Mouse (Mus musculus): Measurements from ENCODE around the gene Wdr18. TPM values are rescaled to one million over a fixed set of nuclear protein-coding genes. Genes with fewer than 3 reads are reported as not detected.
A peak's percentile ranks its signal among the peaks of the same experiment; 100 is the strongest.

Gene Wdr18
- polyA plus RNA-seq, 1 experiment from 2014 or later = 84.4 TPM

DNA sequence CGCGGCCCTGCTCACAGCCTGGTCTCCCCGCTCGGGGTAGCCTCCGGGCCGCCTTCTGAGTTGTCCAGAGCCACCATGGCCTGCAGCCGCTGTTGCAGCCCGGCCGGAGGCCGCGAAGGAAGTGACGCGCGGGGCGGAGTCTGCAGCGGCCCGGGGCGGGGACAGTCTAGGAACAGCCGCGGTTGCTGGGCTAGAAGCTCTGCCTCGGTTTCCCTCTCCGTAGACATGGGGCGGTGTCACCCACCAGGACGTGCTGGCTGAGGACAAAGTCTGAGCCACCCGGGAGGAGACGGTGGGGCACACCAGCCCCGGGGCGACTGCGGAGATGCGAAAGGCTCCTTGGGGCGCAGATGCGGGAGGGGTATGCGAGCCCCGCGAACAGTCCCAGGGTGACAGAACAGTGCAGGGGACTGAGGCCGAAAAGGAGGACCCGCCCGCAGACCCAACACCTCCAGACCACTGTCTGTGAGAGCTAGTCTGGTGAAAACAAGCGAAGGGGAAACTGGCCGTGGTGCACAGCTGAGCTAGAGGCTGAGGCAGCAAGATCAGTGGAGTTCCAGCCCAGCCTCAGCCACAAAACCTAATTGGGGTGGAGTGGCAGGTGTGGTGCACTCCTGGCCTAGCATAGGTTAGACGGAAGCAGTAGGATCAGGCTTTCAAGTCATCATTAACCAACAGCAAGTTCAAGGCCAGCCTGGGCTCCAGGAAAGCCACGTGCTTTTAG lies 43.0 kb upstream of the Wdr18 start, which contains the start of gene Kiss1r:
Gene Kiss1r (plus strand): TSS at position 164 of the 724 bp plus-strand sequence.
- peaks cover 6% of the 10 kb centered on the region; the same call in 1 of the 2 replicates for H3K36me3 ChIP-seq (ENCODE audit: control insufficient read depth, insufficient read depth, low read length)
- no peaks in the 10 kb centered on the region for H3K9me3 ChIP-seq (ENCODE audit: control insufficient read depth, low read length)
- ATAC-seq (ENCODE audit: insufficient number of reproducible peaks, insufficient read depth, low FRiP score, low read depth) = peak; percentile 71
- H3K9ac ChIP-seq (ENCODE audit: low read length) = peak within 1 kb of the TSS; percentile 98
- peak within 1 kb of the TSS in 1 of 2 experiments; percentile 69; a peak in 3 of 4 replicates for H3K27ac ChIP-seq (replicated peaks in 1 of 2; ENCODE audit: control insufficient read depth in 1 of 2, insufficient read depth in 1 of 2, low read depth in 2 of 2, low read length in 2 of 2)
- peak within 1 kb of the TSS; percentile 87 for H3K4me2 ChIP-seq (ENCODE audit: low read length)
- peaks cover 13 to 38% of the 10 kb centered on the region in 2 experiments for H3K4me1 ChIP-seq (ENCODE audit: control insufficient read depth in 2 of 2, insufficient read depth in 2 of 2, low read length in 2 of 2)
- H3K27me3 ChIP-seq (ENCODE audit: control insufficient read depth, insufficient read depth, low read length) = peaks cover 47% of the 10 kb centered on the region
- H3K4me3 ChIP-seq (ENCODE audit: control insufficient read depth in 1 of 2, insufficient read depth in 1 of 2, low read depth in 1 of 2, low read length in 2 of 2) = peak within 1 kb of the TSS; percentile 58 to 77
- 2% methylated on average over 42 of the region's 42 CpGs for WGBS

- H3K4me2 ChIP-seq (ENCODE audit: low read length) = peak overlapping the region; percentile 87
- peak overlapping the region; percentile 98 for H3K9ac ChIP-seq (ENCODE audit: low read length)
- peaks cover 13 to 38% of the 10 kb centered on the region in 2 experiments for H3K4me1 ChIP-seq (ENCODE audit: control insufficient read depth in 2 of 2, insufficient read depth in 2 of 2, low read length in 2 of 2)
- H3K9me3 ChIP-seq (ENCODE audit: control insufficient read depth, low read length) = no peaks in the 10 kb centered on the region
- ATAC-seq (ENCODE audit: insufficient number of reproducible peaks, insufficient read depth, low FRiP score, low read depth) = no peak
- H3K27ac ChIP-seq (replicated peaks in 1 of 2; ENCODE audit: control insufficient read depth in 1 of 2, insufficient read depth in 1 of 2, low read depth in 2 of 2, low read length in 2 of 2) = no peak overlapping the region
- H3K36me3 ChIP-seq (ENCODE audit: control insufficient read depth, insufficient read depth, low read length) = 0 out of 2 replicates have a peak, but pooled peaks cover under 1% of the 10 kb centered on the region
- WGBS = 63% methylated on average over 5 of the region's 5 CpGs
- H3K4me3 ChIP-seq (ENCODE audit: control insufficient read depth in 1 of 2, insufficient read depth in 1 of 2, low read depth in 1 of 2, low read length in 2 of 2) = peak overlapping the region in 1 of 2 experiments; percentile 77; a peak in 2 of 4 replicates
- H3K27me3 ChIP-seq (ENCODE audit: control insufficient read depth, insufficient read depth, low read length) = peaks cover 54% of the 10 kb centered on the region
Observed at GRCm38 (mm10) chr10:79917532-79918100, 42.3 kb upstream of the Wdr18 start.

- H3K4me2 ChIP-seq (ENCODE audit: low read length) = peak overlapping the region; percentile 40
- H3K4me1 ChIP-seq (ENCODE audit: control insufficient read depth in 2 of 2, insufficient read depth in 2 of 2, low read length in 2 of 2) = peaks cover 13 to 38% of the 10 kb centered on the region in 2 experiments
- no peaks in the 10 kb centered on the region for H3K36me3 ChIP-seq (ENCODE audit: control insufficient read depth, insufficient read depth, low read length)
- H3K27ac ChIP-seq (replicated peaks in 1 of 2; ENCODE audit: control insufficient read depth in 1 of 2, insufficient read depth in 1 of 2, low read depth in 2 of 2, low read length in 2 of 2) = no peak overlapping the region
- no peak overlapping the region for H3K9ac ChIP-seq (ENCODE audit: low read length)
- no peak for ATAC-seq (ENCODE audit: insufficient number of reproducible peaks, insufficient read depth, low FRiP score, low read depth)
- peak overlapping the region; percentile 7 to 8; a peak in 2 of 4 replicates for H3K4me3 ChIP-seq (ENCODE audit: control insufficient read depth in 1 of 2, insufficient read depth in 1 of 2, low read depth in 1 of 2, low read length in 2 of 2)
- H3K9me3 ChIP-seq (ENCODE audit: control insufficient read depth, low read length) = no peaks in the 10 kb centered on the region
- 6% methylated on average over 35 of the region's 35 CpGs for WGBS
- peaks cover 62% of the 10 kb centered on the region for H3K27me3 ChIP-seq (ENCODE audit: control insufficient read depth, insufficient read depth, low read length)
Observed at GRCm38 (mm10) chr10:79918231-79919078, 41.5 kb upstream of the Wdr18 start.

DNA sequence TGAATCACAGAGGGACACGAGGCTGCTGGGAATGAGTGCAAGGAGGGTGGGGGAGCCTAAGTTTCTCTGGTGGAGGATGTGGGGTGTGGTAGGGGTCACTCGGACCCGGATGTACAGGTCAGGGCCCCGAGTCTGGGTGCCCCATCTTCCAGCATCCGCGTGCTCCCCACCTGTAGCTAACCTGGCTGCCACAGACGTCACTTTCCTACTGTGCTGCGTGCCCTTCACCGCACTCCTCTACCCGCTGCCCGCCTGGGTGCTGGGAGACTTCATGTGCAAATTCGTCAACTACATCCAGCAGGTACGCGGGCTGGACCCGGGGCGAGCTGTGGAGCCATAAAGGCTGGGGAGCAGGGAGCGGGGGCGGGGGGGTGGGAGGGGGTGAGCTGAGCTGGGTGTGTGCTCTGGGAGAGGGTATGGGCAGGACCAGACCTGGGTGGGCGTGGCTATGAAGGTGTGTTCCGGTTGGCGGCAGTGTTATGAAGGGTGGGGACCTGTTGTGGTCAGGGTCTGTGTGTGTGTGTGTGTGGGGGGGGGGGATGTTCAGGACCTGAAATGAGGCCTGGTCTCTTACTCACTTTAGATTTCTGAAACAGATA lies 40.6 kb upstream of the Wdr18 start:
- H3K4me1 ChIP-seq (ENCODE audit: control insufficient read depth in 2 of 2, insufficient read depth in 2 of 2, low read length in 2 of 2) = peaks cover 10 to 32% of the 10 kb centered on the region in 2 experiments

GRCm38 (mm10) chr10:79920056-79920890 lies 39.7 kb upstream of the Wdr18 start:
- Histone ChIP-seq H3K27me3 (ENCODE audit: control insufficient read depth, insufficient read depth, low read length) (peaks cover 62% of the 10 kb centered on the region), H3K27ac (replicated peaks in 1 of 2; ENCODE audit: control insufficient read depth in 1 of 2, insufficient read depth in 1 of 2, low read depth in 2 of 2, low read length in 2 of 2) (no peak overlapping the region), H3K9me3 (ENCODE audit: control insufficient read depth, low read length) (no peaks in the 10 kb centered on the region), H3K4me2 (ENCODE audit: low read length) (peak overlapping the region; percentile 69; the same call in 1 of the 2 replicates), H3K4me1 (ENCODE audit: control insufficient read depth in 2 of 2, insufficient read depth in 2 of 2, low read length in 2 of 2) (peaks cover 8 to 28% of the 10 kb centered on the region in 2 experiments), H3K9ac (ENCODE audit: low read length) (no peak overlapping the region), H3K4me3 (ENCODE audit: control insufficient read depth in 1 of 2, insufficient read depth in 1 of 2, low read depth in 1 of 2, low read length in 2 of 2) (peak overlapping the region in 1 of 2 experiments; percentile 38; a peak in 1 of 4 replicates), H3K36me3 (ENCODE audit: control insufficient read depth, insufficient read depth, low read length) (no peaks in the 10 kb centered on the region)
- WGBS = 26% methylated on average over 26 of the region's 26 CpGs
- no peak for ATAC-seq (ENCODE audit: insufficient number of reproducible peaks, insufficient read depth, low FRiP score, low read depth)

More for the DNA sequence above, 40.6 kb upstream of the Wdr18 start:
- H3K36me3 ChIP-seq (ENCODE audit: control insufficient read depth, insufficient read depth, low read length) = no peaks in the 10 kb centered on the region
- peak overlapping the region; percentile 40; the same call in 1 of the 2 replicates for H3K4me2 ChIP-seq (ENCODE audit: low read length)
- H3K27me3 ChIP-seq (ENCODE audit: control insufficient read depth, insufficient read depth, low read length) = peaks cover 62% of the 10 kb centered on the region
- H3K27ac ChIP-seq (replicated peaks in 1 of 2; ENCODE audit: control insufficient read depth in 1 of 2, insufficient read depth in 1 of 2, low read depth in 2 of 2, low read length in 2 of 2) = no peak overlapping the region
- no peak overlapping the region for H3K9ac ChIP-seq (ENCODE audit: low read length)
- 9% methylated on average over 21 of the region's 21 CpGs for WGBS
- H3K4me3 ChIP-seq (ENCODE audit: control insufficient read depth in 1 of 2, insufficient read depth in 1 of 2, low read depth in 1 of 2, low read length in 2 of 2) = 0 out of 4 replicates have a peak overlapping the region, but pooled peaks of 1 of the 2 experiments have one; percentile 7
- no peaks in the 10 kb centered on the region for H3K9me3 ChIP-seq (ENCODE audit: control insufficient read depth, low read length)
- ATAC-seq (ENCODE audit: insufficient number of reproducible peaks, insufficient read depth, low FRiP score, low read depth) = no peak

- Histone ChIP-seq H3K4me3 (ENCODE audit: control insufficient read depth in 1 of 2, insufficient read depth in 1 of 2, low read depth in 1 of 2, low read length in 2 of 2) (peak within 1 kb of the TSS; percentile 14 to 38), H3K9ac (ENCODE audit: low read length) (peak within 1 kb of the TSS; percentile 47), H3K27ac (replicated peaks in 1 of 2; ENCODE audit: control insufficient read depth in 1 of 2, insufficient read depth in 1 of 2, low read depth in 2 of 2, low read length in 2 of 2) (no peak within 1 kb of the TSS), H3K4me1 (ENCODE audit: control insufficient read depth in 2 of 2, insufficient read depth in 2 of 2, low read length in 2 of 2) (peaks cover 7 to 29% of the 10 kb centered on the region in 2 experiments), H3K4me2 (ENCODE audit: low read length) (peak within 1 kb of the TSS; percentile 69), H3K27me3 (ENCODE audit: control insufficient read depth, insufficient read depth, low read length) (peaks cover 62% of the 10 kb centered on the region), H3K36me3 (ENCODE audit: control insufficient read depth, insufficient read depth, low read length) (no peaks in the 10 kb centered on the region), H3K9me3 (ENCODE audit: control insufficient read depth, low read length) (no peaks in the 10 kb centered on the region)
- no peak for ATAC-seq (ENCODE audit: insufficient number of reproducible peaks, insufficient read depth, low FRiP score, low read depth)
- 9% methylated on average over 40 of the region's 41 CpGs for WGBS
Observed at GRCm38 (mm10) chr10:79920958-79921535, 38.9 kb upstream of the Wdr18 start, which contains the start of gene R3hdm4. Gene R3hdm4 (minus strand): TSS chr10:79921208.
